ENCODE assay signal across 17 mouse cellular contexts in genomic region chr2:165598139-165598538, GRCm38 (mm10). TPM values are rescaled to one million over a fixed set of nuclear protein-coding genes. Genes with fewer than 3 reads are reported as not detected.
A peak's percentile ranks its signal among the peaks of the same experiment; 100 is the strongest.
DNase-seq lines count a peak whose midpoint lies in the region; ATAC-seq lines count a peak whose summit lies in the region.
"Had no signal": no experiment of that assay in that cellular context is flagged by ENCODE, and none has a peak within 500 bp of the region (broad histone marks: within the 10 kb centered on the region; RNA-seq: fewer than 3 reads in every experiment).

No protein-coding gene starts in this region.

- ATAC-seq in kidney, embryonic 14.5 days (ENCODE audit: low FRiP score, low TSS enrichment), result no peak
- ATAC-seq in embryonic facial prominence, embryonic 13.5 days (ENCODE audit: insufficient number of reproducible peaks, insufficient read depth, low FRiP score, low TSS enrichment, low read depth), result no peak
- no peak for ATAC-seq in limb, embryonic 12.5 days (ENCODE audit: insufficient number of reproducible peaks, insufficient read depth, low FRiP score, low TSS enrichment, low read depth)
- ATAC-seq: activated CD4-positive, CD25-positive, alpha-beta regulatory T cell, adult 4 months; forebrain, embryonic 15.5 days had no signal

- no peak overlapping the region for H3K4me3 ChIP-seq in kidney, embryonic 14.5 days (ENCODE audit: low read length)
- H3K4me3 ChIP-seq in embryonic facial prominence, embryonic 13.5 days, result no peak overlapping the region
- H3K4me3 ChIP-seq in limb, embryonic 12.5 days (replicated peaks), result no peak overlapping the region
- H3K4me3 ChIP-seq: forebrain, embryonic 15.5 days; heart, embryonic 10.5 days had no signal

- H3K9ac ChIP-seq in kidney, embryonic 14.5 days (ENCODE audit: low read depth, low read length), result no peak overlapping the region
- peak overlapping the region; percentile 55; the same call in 1 of the 2 replicates for H3K9ac ChIP-seq in embryonic facial prominence, embryonic 13.5 days
- H3K9ac ChIP-seq in limb, embryonic 12.5 days (replicated peaks), result no peak overlapping the region
- H3K9ac ChIP-seq: forebrain, embryonic 15.5 days had no signal

- WGBS in kidney, embryonic 14.5 days, result 33% methylated on average over 5 of the region's 5 CpGs
- 38% methylated on average over 5 of the region's 5 CpGs for WGBS in embryonic facial prominence, embryonic 13.5 days
- 36% methylated on average over 5 of the region's 5 CpGs for WGBS in limb, embryonic 12.5 days

- H3K36me3 ChIP-seq in kidney, embryonic 14.5 days (ENCODE audit: control insufficient read depth, insufficient read depth, low read length), result no peaks in the 10 kb centered on the region
- H3K36me3 ChIP-seq in embryonic facial prominence, embryonic 13.5 days, result no peaks in the 10 kb centered on the region
- H3K36me3 ChIP-seq in limb, embryonic 12.5 days, result no peaks in the 10 kb centered on the region
- H3K36me3 ChIP-seq: forebrain, embryonic 15.5 days; heart, embryonic 10.5 days had no signal

- H3K27me3 ChIP-seq in kidney, embryonic 14.5 days (ENCODE audit: control insufficient read depth, insufficient read depth, low read length), result peaks cover 14% of the 10 kb centered on the region
- peaks cover 25% of the 10 kb centered on the region for H3K27me3 ChIP-seq in embryonic facial prominence, embryonic 13.5 days
- H3K27me3 ChIP-seq in limb, embryonic 12.5 days, result peaks cover 74% of the 10 kb centered on the region

- no peak overlapping the region for H3K4me2 ChIP-seq in kidney, embryonic 14.5 days (replicated peaks; ENCODE audit: low read depth, low read length)
- H3K4me2 ChIP-seq in embryonic facial prominence, embryonic 13.5 days, result peak overlapping the region; percentile 92
- peak overlapping the region; percentile 33; the same call in 1 of the 2 replicates for H3K4me2 ChIP-seq in limb, embryonic 12.5 days
- H3K4me2 ChIP-seq: forebrain, embryonic 15.5 days had no signal

- DNase-seq in kidney, postnatal 10 days, result peak; percentile 12
- DNase-seq in lung, postnatal 36 days, result peak; percentile 72
- no peak for DNase-seq in Muller cell, postnatal 12 days (ENCODE audit: inconsistent ontology term)
- DNase-seq in adrenal gland, postnatal 14 days, result no peak
- DNase-seq: cerebellum, postnatal 25 days; gastrocnemius, postnatal 14 days; heart, postnatal 36 days; layer of hippocampus, adult 9-11 months; right cerebral cortex, postnatal 4 days; thymus, postnatal 14 days had no signal

- no peak overlapping the region for H3K27ac ChIP-seq in kidney, embryonic 14.5 days (ENCODE audit: low read depth, low read length)
- peak overlapping the region; percentile 44 for H3K27ac ChIP-seq in embryonic facial prominence, embryonic 13.5 days
- no peak overlapping the region for H3K27ac ChIP-seq in limb, embryonic 12.5 days
- H3K27ac ChIP-seq: forebrain, embryonic 15.5 days; heart, embryonic 10.5 days; kidney, postnatal 0 days had no signal

- H3K9me3 ChIP-seq in kidney, embryonic 14.5 days (ENCODE audit: control insufficient read depth, low read length), result no peaks in the 10 kb centered on the region
- no peaks in the 10 kb centered on the region for H3K9me3 ChIP-seq in embryonic facial prominence, embryonic 13.5 days
- H3K9me3 ChIP-seq in limb, embryonic 12.5 days, result peaks cover 7% of the 10 kb centered on the region; the same call in 1 of the 2 replicates
- H3K9me3 ChIP-seq: forebrain, embryonic 15.5 days; heart, embryonic 10.5 days had no signal

- peaks cover 36% of the 10 kb centered on the region; the same call in 1 of the 2 replicates for H3K4me1 ChIP-seq in kidney, embryonic 14.5 days (ENCODE audit: control insufficient read depth, insufficient read depth, low read length)
- H3K4me1 ChIP-seq in embryonic facial prominence, embryonic 13.5 days, result peaks cover 72% of the 10 kb centered on the region
- peaks cover 68% of the 10 kb centered on the region for H3K4me1 ChIP-seq in limb, embryonic 12.5 days (replicated peaks)

RNA-seq across cellular contexts. Expression of gene Eya2, which starts 3.3 kb away (rescaled TPM):
- polyA plus RNA-seq in kidney, embryonic 14.5 days (2014; fragmentation: Nextera tagmentation; extraction: Ambion mirVana), result 7.0 and 10.4 TPM in 2 replicates
- 22.1 and 34.0 TPM in 2 replicates for polyA plus RNA-seq in embryonic facial prominence, embryonic 13.5 days (2015; fragmentation: Nextera tagmentation; extraction: Ambion mirVana)
- 9.7 and 11.2 TPM in 2 replicates for polyA plus RNA-seq in limb, embryonic 12.5 days (2016; fragmentation: Nextera tagmentation; extraction: Ambion mirVana)
- 3.2 and 5.3 TPM in 2 replicates for total RNA-seq in adrenal gland, postnatal 14 days (2021)

Comparison
In these comparisons a context has a peak if more than half of its experiments do, and no peak if none do; other contexts are left out.
1. DNase-seq: peak in kidney, postnatal 10 days (single experiment) and lung, postnatal 36 days (single experiment); none in Muller cell, postnatal 12 days (single experiment) and adrenal gland, postnatal 14 days (single experiment).